Mouse (Mus musculus) right cerebral cortex, postnatal 4 days (tissue): ENCODE measurements around the gene Hpse2.
A peak's percentile ranks its signal among the peaks of the same experiment; 100 is the strongest.
"Not testable (repeated sequence)": the region's sequence is repeated elsewhere in the genome, so short reads cannot be mapped to it uniquely, and the experiment has no call there.

Experiments
- DNase-seq: peaks from one replicate; pipeline ENCODE4 v3.0.0-alpha.2; 2022

The Hpse2 gene

DNA sequence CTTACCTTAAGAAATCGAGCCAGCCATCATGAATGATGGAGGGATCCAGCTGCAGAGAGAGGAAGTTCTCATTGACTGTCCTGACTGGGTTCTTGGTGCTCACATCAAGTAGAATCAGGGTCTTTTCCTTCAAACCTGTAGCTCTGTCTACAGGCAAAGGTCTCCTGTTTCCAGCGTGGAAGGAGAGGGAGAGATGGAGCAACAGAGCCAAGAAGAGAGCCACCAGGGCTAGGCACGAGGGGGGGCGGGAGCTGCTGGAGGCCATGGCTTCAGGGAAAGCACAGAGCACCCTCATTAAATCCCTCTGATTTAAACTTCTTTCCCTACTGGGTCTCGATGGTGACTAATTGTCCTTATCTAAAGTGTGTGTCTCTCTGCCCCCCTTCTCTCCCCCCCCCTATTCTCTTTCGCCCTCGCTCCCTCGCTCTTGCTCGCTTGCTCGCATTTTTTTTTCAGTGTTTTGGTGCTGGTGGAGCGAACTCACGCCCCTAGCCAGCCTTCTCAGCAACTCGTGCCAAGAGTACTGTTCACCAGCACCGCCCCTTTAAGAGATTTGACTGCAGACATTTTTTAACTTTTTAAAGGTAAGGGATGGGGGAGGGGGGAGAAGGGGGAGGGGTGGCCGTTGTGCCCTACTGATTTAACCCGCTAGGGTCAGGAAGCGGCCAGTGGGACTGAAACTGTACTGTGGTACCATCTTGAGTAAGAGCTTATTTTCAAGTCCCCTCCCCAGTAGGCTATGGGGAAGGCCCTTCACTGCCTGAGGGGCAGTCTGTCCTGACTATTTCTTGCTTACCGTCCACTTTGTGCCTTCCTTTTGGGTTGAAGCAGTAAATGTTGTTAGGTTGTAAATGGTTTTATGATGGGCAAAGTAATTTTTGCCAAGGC, at the start of gene Hpse2:
Gene Hpse2, minus strand, starts transcription at position 339 of the 888 bp plus-strand sequence.
- DNase-seq: no peak

DNA sequence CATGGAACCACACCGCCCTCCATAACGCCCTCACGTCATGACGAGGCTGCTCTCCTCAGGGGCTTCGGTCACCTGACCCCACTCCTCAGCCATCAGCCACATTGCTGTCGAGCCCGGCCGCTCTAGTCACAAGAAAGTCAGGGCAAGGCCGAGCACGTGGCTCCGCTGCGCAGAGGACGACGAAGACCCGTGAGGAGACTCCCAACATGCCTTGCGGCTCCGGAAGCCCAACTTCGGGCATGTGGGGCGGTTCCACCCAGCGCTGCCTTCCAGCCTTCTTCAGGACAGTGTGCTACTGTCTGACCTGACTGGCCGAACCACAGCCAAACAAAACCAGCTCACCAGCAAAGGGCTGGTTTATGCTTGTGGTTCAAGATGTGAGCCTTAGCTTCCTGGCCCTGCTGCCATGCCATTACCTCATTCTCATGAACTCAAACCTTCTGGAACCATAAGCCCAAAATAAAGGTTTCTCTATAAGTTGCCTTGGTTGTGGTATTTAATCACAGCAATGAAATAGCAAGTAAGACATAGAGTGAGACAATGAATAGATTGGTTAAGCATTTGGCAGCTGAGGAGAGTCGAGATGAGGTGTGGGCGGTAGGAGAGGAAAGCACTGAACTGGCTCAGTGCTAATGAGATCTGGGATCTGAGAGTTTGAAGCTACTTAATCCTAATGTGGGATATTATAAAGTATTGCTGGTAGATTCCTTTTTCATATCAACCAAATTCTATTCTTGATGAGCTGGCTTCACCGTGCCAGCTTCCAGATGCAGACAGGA, 39.5 kb upstream of the Hpse2 start:
- no peak for DNase-seq

DNA sequence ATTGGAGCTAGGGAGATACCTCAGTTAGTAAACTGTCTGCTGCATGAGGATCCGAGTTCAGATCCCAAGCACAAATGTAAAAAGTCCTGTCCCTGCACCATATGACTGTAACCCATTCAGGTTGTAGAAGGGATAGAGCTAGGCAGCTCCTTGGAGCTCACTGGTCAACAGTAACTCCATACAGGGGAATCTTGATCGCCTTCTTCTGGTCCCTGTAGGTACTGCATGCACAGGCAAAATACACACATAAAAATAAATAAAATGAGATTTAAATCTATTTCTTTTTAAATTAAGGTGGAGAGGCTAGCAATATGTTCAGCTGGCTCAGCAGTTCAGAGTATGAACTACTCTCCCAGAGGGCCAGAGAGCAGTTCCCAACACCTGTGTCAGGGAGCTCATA, 35.9 kb upstream of the Hpse2 start:
- DNase-seq: no peak

DNA sequence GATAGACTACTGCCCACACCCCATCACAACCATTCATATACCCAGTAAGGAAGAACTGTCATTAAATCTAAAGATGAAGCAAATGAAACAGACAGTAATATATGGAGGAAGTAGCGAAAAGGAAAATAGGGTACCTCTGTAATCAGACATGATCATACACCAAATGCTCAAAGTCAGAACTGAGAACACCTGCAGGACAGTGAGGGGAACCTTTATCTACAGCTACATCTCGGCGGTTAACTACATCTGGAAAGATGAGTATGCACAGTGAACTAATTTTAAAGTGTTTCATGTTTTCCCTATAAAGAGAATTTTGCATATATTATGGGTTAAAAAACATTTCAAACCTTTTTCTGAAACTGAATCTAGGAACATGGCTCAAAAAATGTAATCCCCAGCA, 32.4 kb upstream of the Hpse2 start:
- no peak for DNase-seq

DNA sequence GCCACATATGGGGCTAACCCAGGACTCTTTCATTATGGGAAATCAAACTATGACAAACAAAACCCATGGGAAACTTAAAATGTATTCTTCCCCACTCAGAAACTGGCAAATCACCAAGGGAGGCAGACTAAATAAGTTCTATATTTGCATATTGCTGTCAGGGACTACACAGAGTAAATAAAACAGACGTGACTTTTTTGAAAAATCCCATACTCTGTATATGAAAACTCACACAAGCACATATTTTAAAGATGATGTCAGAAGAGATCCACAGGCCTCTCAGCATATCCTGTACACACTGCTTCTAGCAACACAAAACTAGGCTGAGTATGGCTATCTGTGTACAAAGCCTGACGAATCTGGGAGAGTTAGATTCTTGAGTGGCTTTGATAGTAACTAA, 27.4 kb upstream of the Hpse2 start:
- DNase-seq: no peak

DNA sequence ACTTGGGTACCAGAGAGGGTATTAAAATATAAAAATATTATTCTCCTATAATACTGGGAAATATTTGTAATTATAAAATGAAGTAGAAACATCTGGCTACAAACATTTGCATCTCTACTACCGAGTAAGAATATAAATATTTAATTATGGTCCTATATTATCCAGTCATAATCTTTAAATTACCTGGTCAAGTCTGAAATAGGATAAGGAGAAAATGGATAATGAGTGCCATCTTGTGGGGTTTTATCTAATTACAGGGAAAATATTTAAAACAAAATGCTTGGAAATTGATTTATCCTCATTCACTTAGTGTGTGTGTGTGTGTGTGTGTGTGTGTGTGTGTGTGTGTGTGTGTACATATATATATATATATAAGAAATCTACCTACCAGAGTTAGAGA, 19.0 kb upstream of the Hpse2 start:
- DNase-seq: no peak

DNA sequence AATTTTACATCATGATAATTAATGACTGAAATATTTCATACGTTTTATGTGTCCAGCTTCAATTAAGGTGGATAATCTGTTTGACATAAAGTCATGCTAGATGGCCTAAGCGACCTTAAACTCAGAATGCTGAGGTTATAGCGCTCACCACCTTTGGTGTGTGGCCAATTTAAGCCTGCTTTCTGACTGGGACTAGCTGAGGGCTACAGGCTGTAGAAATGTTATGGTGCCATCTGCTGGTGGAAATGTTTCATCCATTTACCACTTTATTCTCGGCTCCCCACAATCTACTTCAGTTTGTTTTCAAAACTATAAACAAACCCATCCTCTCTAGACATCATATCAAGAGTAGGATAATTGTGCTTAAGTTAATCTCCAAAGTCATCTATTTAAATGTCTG, 8.2 kb upstream of the Hpse2 start:
- DNase-seq: peak; percentile 32

DNA sequence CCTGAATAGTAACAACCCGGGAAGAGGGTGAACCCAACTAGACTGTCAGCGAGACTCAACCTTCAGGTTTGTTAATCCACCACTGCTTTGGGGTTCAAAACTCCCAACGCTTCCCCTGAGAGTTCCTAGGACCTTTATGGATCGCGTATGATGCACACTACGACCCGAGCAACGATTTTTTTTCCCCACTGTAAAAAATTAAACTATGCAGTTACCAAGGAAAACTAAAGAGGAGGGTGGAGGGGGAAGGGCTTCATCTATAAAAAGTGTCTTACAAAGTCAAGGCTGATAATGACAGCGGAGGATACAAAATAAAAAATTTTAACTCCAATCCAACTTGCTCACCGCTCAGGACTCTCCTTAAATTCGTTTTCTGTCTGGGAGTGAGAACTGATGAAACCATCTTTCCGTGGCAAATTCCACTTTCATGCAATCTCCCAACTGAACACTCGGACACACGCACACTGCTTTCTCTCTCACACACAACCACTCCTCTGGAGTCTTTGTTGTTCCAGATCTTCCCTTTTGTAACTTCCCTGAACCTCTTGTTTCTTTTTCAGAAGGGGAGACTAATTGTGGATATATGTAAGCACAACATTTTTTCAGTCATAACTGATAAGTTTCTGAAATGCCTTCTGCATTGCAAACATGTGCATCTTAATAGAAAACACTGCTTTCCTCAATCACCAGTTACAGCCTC, 934 bp downstream of the Hpse2 start:
- no peak for DNase-seq

DNA sequence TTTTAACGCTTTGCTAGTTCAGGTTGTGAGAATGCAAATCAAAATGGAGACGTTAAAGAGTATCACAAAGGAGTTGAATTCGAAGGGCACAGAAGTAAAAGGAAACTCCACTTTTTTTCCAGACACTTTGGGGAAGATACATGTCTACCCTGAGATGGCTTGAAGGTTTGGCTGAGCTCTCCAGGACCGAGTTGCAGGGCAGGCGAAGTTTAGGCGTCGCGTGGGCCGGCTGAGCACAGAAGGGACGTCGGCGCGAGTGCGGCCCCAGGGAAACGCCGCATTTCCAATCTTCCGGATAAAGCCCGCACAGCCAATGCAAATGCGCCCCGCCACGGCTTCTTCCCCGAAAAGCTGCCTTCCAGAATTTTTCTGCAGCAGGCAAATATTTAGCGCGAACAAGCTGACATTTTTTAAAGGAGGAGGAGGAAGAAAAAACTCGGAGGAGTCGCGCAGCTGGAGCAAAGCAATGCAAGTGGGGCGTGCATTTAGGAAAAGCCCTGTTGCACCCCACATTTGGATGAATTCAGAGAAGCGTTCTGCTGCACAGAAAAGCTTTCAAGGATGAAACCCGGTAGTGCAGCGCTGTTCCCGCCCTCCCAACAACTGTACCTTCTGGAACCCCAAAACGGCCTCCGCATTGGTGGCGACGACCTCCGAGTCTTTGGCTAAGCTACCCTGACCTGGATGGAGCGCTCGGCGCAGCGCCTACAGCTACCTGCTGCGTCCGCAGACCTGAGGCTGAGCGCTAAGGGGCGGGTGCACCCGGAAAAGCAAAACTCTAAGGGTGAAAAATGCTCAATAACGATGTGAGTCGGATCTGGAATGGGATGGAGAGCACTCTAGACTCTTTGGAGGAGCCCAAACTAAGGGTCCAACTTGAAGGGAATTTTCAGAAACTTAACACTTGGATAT, 1.9 kb downstream of the Hpse2 start:
- DNase-seq: no peak

DNA sequence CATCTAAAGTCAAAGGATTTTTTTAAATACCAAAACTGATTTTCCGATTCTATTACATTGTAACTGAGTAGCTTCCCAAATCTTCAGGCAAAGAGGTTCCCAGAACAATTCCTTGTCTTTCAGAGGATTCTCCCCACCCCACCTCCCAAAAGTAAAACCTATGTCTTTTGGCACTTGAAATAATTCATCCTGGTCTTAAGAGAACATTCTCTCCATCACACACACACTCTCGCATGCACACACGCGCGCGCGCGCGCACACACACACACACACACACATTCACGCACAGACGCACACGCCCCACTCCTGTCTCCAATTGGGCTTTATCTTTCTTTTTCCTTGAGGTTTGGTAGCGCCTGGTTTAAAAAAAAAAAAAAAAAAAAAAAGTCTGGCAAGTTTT, 2.7 kb downstream of the Hpse2 start:
- no peak for DNase-seq

DNA sequence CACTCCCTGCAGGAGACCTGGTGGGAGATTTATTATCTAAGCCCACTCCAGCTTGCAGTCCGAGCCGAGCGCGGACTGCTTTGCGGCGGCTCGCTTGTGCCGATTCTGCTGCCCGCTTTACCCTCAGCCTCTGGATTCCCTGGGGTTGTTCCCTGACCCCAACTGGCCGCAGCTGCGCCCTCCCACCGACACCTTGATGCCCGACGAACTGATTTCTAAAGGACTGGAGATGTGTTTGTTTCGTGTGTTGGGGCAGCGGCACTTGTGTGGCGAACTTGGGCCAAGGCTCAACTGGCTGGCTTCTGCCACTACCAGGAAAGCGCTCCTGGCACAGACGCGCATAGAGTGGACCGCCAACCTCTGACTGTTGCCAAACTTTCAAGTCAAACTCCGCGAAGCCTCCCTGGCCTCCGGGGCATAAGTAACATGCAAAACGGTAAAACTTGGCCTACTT, 3.1 kb downstream of the Hpse2 start:
- DNase-seq: no peak

DNA sequence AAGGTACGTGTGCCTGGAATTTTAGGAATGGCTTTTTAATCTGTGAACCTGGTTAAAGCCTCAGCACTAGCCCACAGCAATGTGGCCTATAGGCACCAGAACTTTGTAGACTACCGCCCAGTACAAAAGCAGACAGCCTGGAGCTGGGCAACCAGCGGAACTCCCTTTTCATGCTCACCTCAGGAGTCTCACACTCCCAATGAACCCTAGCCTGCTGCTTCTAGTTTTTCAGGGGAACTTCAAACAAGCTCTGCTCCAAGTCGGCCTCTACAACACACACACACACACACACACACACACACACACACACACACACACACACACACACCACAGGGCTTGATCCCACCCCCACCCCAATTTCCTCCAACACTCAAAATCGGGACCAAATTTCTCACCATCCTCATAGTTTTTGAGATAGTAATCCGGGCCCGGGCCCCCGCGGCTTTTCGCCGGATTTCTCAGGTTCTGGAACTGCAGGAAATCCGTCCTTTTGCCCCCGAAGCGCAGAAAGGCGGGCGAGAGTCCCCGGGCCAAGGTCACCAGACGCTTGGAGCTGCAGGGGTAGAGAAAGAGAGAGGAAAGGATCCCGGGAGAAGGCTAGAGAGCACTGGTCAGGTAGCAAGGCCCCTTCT, 3.7 kb downstream of the Hpse2 start:
- no peak for DNase-seq

DNA sequence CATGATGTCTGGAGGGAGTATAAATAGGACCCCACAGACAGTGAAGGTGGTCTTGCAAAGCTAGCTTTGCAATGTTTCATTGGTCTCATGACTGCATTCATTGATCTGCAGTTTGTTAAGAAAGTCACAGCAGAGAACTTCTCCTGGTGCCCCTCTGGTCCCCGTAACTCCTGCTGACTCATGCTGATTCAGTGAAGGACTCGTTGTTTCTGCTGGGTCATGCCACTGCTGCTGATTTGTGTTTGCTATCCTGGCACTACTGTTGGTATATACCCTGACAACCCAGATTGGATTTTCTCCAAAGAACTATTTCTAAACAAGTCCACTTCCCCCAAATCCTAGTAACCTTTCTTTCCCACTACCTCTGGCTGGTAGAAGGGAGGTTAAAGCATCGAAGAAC, 29.3 kb downstream of the Hpse2 start:
- no peak for DNase-seq

DNA sequence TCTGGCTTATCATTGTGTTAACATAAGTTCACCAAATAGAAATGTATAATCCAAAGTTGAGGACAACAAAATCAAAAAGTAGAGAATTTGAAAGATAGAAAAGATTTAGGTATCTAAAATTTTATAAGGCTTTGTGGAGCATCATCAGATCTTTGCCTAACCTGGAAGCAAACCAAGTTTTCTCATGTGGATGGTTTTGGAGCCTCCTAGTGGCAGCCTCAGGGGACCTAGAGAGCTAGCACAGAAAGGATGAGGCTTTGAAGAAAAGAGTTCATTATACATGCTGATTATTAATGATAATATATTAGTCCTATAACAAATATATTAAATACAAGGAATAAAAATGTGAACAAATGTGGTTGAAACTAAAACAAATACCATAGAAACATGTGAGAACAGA, 77.0 kb downstream of the Hpse2 start:
- DNase-seq: peak; percentile 43

DNA sequence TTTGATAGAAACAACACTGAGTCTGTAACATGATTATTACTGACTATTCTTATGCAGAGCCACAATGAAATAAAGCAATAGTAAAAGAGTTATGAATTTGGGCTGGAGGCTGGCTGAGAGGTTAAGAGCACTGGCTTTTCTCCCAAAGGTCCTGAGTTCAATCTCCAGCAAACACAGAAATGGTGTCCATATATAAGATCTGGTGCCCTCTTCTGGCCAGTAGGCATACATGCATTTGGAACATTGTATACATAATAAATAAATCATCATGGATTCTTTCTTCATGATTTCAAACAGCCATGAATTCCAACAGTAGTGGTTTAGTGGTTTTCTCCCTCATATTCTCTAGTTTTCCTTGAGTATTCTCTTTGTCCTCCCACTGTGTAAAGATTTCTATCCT, 81.4 kb downstream of the Hpse2 start:
- no peak for DNase-seq

DNA sequence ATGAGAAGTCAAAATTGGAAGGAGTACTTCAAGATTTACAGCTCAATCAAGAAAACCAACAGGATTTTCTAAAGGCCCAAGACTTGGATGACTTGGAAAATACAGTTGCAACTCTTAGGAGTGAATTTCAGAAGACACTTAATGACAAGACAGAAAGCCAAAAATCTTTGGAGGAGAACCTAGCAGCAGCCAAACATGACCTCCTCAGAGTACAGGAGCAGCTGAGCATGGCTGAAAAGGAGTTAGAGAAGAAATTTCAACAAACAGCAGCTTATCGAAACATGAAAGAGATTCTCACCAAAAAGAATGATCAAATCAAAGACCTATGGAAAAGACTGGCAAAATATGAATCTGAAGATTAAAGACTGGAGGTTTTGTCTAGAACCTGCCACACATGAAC, 106.8 kb downstream of the Hpse2 start:
- DNase-seq: not testable (repeated sequence)

DNA sequence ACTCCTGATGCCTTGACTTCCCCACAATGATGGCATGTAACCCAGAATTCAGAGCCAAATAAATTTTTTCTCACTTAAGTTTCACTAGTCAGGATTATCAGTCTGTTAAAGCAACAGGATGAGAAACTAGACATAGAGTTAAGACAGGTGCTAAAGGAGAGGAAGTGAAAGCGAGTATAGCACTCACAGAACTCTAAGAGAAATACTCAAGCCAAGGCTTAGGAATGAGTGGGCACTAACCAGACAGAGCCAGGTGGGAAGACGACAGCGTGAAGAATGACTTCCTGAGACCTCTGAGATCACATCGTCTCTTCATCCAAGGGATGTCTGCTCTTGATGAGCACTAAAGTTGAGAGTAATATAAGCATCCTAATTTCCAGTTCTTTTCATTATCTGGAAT, 144.2 kb downstream of the Hpse2 start:
- no peak for DNase-seq

DNA sequence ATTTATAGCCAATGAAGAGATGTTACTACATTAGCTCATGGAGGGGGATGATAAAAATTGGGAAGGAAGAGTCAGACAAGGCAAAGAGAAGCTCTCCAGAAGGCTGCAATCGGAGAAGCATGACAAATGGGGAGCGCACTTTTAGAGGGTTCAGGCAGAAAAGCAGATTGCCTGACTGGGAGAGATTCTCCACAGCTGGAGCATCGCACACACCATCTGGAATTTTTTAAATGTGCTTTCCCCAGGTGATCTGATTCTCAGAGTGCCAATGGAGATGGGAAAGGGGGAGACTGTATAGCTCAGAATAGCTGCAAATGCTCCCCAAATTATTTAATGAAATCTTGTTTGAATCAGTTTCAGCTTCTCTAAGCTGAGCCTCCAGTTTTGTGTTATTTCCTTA, 156.4 kb downstream of the Hpse2 start:
- DNase-seq: no peak

DNA sequence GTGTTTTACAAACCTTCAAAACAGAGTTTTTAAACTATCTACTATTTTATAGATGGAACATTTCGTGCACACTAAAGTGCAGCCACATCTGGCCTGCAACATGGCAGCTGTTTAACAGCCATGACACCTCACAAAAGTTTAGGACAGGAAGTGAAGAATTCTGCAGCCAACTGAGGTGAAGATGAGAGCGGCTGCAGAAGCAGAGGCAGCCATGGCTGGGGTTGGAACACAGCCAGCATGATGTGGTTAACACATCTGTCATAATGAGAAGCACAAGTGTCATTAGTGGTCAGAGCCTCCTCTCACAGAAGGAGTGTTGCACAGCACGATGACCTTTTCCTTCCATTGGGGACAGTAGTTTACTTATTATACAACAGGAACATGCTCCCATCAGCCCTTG, 194.6 kb downstream of the Hpse2 start:
- no peak for DNase-seq

DNA sequence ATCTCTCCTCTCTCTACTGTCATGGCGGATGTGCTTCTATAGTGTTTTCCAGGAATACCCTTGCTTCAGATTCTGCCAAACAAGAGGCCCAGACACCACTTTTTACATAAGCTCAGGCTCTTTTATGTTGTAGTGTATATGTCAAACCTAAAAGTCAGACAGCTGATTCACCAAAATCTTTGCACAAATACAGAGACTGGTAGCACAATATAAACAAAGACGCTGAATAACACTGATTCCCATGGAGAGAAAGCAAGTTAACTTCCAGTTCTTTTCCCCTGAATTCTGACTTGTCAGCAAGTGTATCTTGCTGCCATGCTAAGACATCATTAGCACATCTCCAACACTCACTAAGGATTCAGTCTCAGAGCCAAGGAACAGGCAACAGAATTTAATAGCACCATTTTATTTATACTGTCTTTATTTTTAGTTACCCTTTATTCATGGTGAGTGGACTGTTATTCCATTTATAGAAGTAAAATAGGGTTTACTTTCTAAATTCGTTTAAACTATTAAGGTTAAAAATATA, 212.7 kb downstream of the Hpse2 start:
- no peak for DNase-seq

DNA sequence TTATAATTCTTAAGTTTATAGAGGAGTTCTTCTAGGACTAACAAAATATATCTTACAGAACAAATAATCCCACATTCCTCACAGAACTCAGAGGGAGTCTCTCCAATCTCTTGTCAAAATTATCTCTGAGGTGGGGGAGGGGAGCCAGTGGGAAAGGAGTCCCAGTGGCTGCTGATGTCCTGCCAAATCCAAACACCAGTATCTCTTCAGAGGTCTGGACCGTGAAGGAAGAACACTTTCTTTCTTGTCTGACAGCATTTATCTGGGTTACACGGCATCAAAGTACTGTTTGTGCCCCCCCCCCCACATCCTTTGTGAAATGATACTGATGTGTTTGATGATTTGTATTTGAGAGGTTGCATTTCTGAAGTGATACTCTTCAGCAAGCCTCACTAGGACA, 213.3 kb downstream of the Hpse2 start:
- DNase-seq: no peak

DNA sequence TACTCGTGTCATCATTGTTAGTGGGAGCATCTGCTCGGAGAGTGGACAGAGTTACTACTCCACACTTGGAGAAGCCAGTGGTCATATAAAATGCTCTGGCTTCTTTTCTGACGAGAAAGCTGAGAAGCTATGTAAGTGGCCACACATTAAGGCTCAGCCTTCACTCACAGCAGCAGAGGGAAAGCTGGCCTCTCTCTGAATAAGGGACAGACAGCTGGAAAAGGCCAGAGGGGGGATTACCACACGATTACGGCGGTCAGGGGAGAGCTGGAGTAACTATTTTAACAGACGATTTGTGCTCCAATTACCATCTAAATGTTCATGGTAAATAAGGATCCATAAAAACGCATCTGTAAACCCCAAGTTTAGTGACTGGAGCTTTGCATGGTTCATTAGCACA, 232.1 kb downstream of the Hpse2 start:
- DNase-seq: no peak
